8 mouse cellular contexts compared by ENCODE assay signal in genomic region chr16:18836073-18836467, GRCm38 (mm10). TPM values are rescaled to one million over a fixed set of nuclear protein-coding genes. Genes with fewer than 3 reads are reported as not detected.
DNase-seq lines count a peak whose midpoint lies in the region; ATAC-seq and TF ChIP-seq lines count a peak whose summit lies in the region.

No protein-coding gene starts in this region.

- H3K27me3 ChIP-seq in testis, adult 2 months (ENCODE audit: control insufficient read depth, insufficient read depth, low read length): no peaks in the 10 kb centered on the region
- no peaks in the 10 kb centered on the region for H3K27me3 ChIP-seq in liver, embryonic 13.5 days

- no peak for DNase-seq in gastrocnemius, adult 2 months
- no peak for DNase-seq in gastrocnemius, postnatal 14 days
- DNase-seq in testis, postnatal 14 days (ENCODE audit: low spot score): no peak
- no peak for DNase-seq in liver, embryonic 13.5 days
- DNase-seq in adrenal gland, postnatal 25 days: no peak
- no peak for DNase-seq in gastrocnemius, adult 18-20 months (ENCODE audit: low spot score)
- DNase-seq in urinary bladder, postnatal 10 days (ENCODE audit: low spot score): no peak

- peak overlapping the region; percentile 92 for H3K27ac ChIP-seq in gastrocnemius, adult 2 months
- H3K27ac ChIP-seq in testis, adult 2 months (ENCODE audit: control insufficient read depth, insufficient read depth, low read depth, low read length): no peak overlapping the region
- H3K27ac ChIP-seq in liver, embryonic 13.5 days: no peak overlapping the region; the same call in 1 of the 2 replicates

- H3K4me3 ChIP-seq in gastrocnemius, adult 2 months: peak overlapping the region; percentile 87
- H3K4me3 ChIP-seq in testis, adult 2 months (ENCODE audit: control insufficient read depth, low read depth, low read length): peak overlapping the region; percentile 77
- H3K4me3 ChIP-seq in liver, embryonic 13.5 days (replicated peaks): peak overlapping the region; percentile 90

- no peak for TF ChIP-seq CTCF in gastrocnemius, adult 2 months (IDR thresholded peaks at IDR 0.05)
- TF ChIP-seq CTCF in testis, adult 2 months (IDR thresholded peaks at IDR 0.05; ENCODE audit: control insufficient read depth, insufficient read depth, insufficient replicate concordance, low read depth, low read length): no peak

- TF ChIP-seq POLR2A in testis, adult 2 months (IDR thresholded peaks at IDR 0.05; ENCODE audit: control insufficient read depth, low read depth, low read length): no peak

- no peaks in the 10 kb centered on the region for H3K4me1 ChIP-seq in testis, adult 2 months (ENCODE audit: control insufficient read depth, insufficient read depth, low read length)
- H3K4me1 ChIP-seq in liver, embryonic 13.5 days (replicated peaks): peaks cover 13% of the 10 kb centered on the region

- peak overlapping the region; percentile 85 for H3K4me2 ChIP-seq in liver, embryonic 13.5 days

- intact Hi-C loops in gastrocnemius, adult 2 months (cut with DNase I): no loop called here
- intact Hi-C loops in gastrocnemius, postnatal 14 days (cut with DNase I; ENCODE audit: low total_unique reads): no loop called here

- peak overlapping the region; percentile 95; the same call in 1 of the 2 replicates for H3K9ac ChIP-seq in liver, embryonic 13.5 days

- H3K9me3 ChIP-seq in liver, embryonic 13.5 days (replicated peaks): no peaks in the 10 kb centered on the region

- no peaks in the 10 kb centered on the region for H3K36me3 ChIP-seq in testis, adult 2 months (ENCODE audit: control insufficient read depth, insufficient read depth, low read length)
- H3K36me3 ChIP-seq in liver, embryonic 13.5 days: peaks cover 58% of the 10 kb centered on the region

- 27% methylated on average over 3 of the region's 3 CpGs for WGBS in liver, embryonic 13.5 days (ENCODE audit: insufficient replicate concordance)

- peak; percentile 14; the same call in 1 of the 2 replicates for ATAC-seq in liver, embryonic 13.5 days (ENCODE audit: low read depth)

RNA-seq across cellular contexts. Expression of gene 2510002D24Rik, which starts 0.3 kb away (rescaled TPM):
- total RNA-seq in gastrocnemius, adult 2 months (2021): 10 to 100 TPM; 15.5 to 21.9 TPM
- total RNA-seq in gastrocnemius, postnatal 14 days (2021): 10 to 100 TPM; 13.8 to 14.3 TPM
- 7.0 and 7.5 TPM in 2 replicates for polyA plus RNA-seq in testis, adult 2 months (2012; rRNA removed)
- polyA plus RNA-seq in liver, embryonic 13.5 days (2015; fragmentation: Nextera tagmentation; extraction: Ambion mirVana): 20.3 and 23.8 TPM in 2 replicates
- total RNA-seq in adrenal gland, postnatal 25 days (2021): 15.5 and 24.3 TPM in 2 replicates
- 10 to 100 TPM; 20.1 to 21.4 TPM for total RNA-seq in gastrocnemius, adult 18-20 months (2021)

RNA-seq across cellular contexts. Expression of gene Gm28539, which starts 0.3 kb away (rescaled TPM):
- total RNA-seq in gastrocnemius, adult 2 months (2021): 1 to 10 TPM in 1 of 2 experiments, under 1 TPM in 1; 0.38 to 1.1 TPM
- total RNA-seq in gastrocnemius, postnatal 14 days (2021): 1 to 10 TPM; 1.3 to 2.1 TPM
- not detected in 2 replicates for polyA plus RNA-seq in testis, adult 2 months (2012; rRNA removed)
- polyA plus RNA-seq in liver, embryonic 13.5 days (2015; fragmentation: Nextera tagmentation; extraction: Ambion mirVana): not detected in 2 replicates
- 3.8 and 4.6 TPM in 2 replicates for total RNA-seq in adrenal gland, postnatal 25 days (2021)
- total RNA-seq in gastrocnemius, adult 18-20 months (2021): 1 to 10 TPM in 1 of 2 experiments, under 1 TPM in 1; 0.38 to 1.7 TPM

RNA-seq across cellular contexts. Expression of gene Cdc45, which starts 24.3 kb away (rescaled TPM):
- 1 to 10 TPM; 2.6 TPM for total RNA-seq in gastrocnemius, adult 2 months (2021)
- 1 to 10 TPM; 2.4 to 2.6 TPM for total RNA-seq in gastrocnemius, postnatal 14 days (2021)
- 35.9 and 40.7 TPM in 2 replicates for polyA plus RNA-seq in testis, adult 2 months (2012; rRNA removed)
- 46.2 and 51.5 TPM in 2 replicates for polyA plus RNA-seq in liver, embryonic 13.5 days (2015; fragmentation: Nextera tagmentation; extraction: Ambion mirVana)
- 11.1 and 14.0 TPM in 2 replicates for total RNA-seq in adrenal gland, postnatal 25 days (2021)
- total RNA-seq in gastrocnemius, adult 18-20 months (2021): 1 to 10 TPM; 1.8 to 3.4 TPM

RNA-seq across cellular contexts. Expression of gene Ufd1, which starts 24.5 kb away (rescaled TPM):
- 10 to 100 TPM; 43.8 to 50.1 TPM for total RNA-seq in gastrocnemius, adult 2 months (2021)
- total RNA-seq in gastrocnemius, postnatal 14 days (2021): 10 to 100 TPM; 44.4 to 48.9 TPM
- 588 and 668 TPM in 2 replicates for polyA plus RNA-seq in testis, adult 2 months (2012; rRNA removed)
- 47.0 and 53.3 TPM in 2 replicates for polyA plus RNA-seq in liver, embryonic 13.5 days (2015; fragmentation: Nextera tagmentation; extraction: Ambion mirVana)
- 95.5 and 124 TPM in 2 replicates for total RNA-seq in adrenal gland, postnatal 25 days (2021)
- 10 to 100 TPM; 37.7 to 46.0 TPM for total RNA-seq in gastrocnemius, adult 18-20 months (2021)

RNA-seq across cellular contexts. Expression of gene Mrpl40, which starts 40.6 kb away (rescaled TPM):
- total RNA-seq in gastrocnemius, adult 2 months (2021): 10 to 100 TPM; 35.3 to 46.6 TPM
- total RNA-seq in gastrocnemius, postnatal 14 days (2021): 10 to 100 TPM; 41.2 to 43.7 TPM
- 12.4 and 13.9 TPM in 2 replicates for polyA plus RNA-seq in testis, adult 2 months (2012; rRNA removed)
- 84.7 and 88.8 TPM in 2 replicates for polyA plus RNA-seq in liver, embryonic 13.5 days (2015; fragmentation: Nextera tagmentation; extraction: Ambion mirVana)
- total RNA-seq in adrenal gland, postnatal 25 days (2021): 57.3 and 64.7 TPM in 2 replicates
- 10 to 100 TPM; 42.6 to 46.6 TPM for total RNA-seq in gastrocnemius, adult 18-20 months (2021)
